Mouse (Mus musculus) cerebellum, adult 8-10 months (tissue): ENCODE data around the gene Rcc2.

ENCODE experiments used
- DNase-seq: peaks from one replicate; pipeline ENCODE4 v3.0.0; 2022

Gene Rcc2

DNA sequence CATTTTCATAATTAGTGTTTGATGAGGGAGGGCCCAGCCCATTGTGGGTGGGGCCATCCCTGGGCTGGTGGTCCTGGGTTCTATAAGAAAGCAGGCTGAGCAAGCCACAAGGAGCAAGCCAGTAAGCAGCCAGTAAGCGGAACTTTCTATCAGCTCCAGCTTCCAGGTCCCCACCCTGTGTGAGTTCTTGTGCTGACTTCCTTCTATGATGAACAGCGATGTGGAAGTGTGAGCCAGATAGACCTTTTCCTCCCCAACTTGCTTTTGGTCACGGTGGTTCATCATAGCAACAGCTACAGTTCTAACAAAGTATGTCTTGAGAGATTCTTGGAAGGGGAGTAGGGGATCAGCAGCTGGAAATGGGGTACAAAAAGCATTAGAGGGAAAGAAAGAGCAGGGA lies 65.6 kb downstream of the Rcc2 start:
- DNase-seq, result no peak

DNA sequence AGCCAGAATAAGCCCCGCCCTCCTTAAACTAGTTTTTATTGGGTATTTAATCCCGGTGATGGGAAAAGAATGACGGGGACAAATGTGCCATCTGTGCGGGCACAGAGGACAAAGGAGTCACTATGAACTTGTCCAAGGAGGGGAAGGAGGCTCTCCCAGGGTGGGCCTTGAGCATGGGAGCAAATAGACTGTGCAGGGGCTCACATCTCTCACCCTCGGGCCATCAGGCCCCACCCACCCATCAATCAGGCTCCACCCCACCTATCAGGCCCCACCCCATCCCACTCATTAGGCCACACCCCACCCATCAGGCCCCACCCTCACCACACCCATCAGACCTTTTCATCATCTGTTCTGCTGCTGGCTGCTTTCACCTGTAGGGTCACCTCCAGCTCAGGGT lies 68.6 kb downstream of the Rcc2 start:
- DNase-seq, result no peak

DNA sequence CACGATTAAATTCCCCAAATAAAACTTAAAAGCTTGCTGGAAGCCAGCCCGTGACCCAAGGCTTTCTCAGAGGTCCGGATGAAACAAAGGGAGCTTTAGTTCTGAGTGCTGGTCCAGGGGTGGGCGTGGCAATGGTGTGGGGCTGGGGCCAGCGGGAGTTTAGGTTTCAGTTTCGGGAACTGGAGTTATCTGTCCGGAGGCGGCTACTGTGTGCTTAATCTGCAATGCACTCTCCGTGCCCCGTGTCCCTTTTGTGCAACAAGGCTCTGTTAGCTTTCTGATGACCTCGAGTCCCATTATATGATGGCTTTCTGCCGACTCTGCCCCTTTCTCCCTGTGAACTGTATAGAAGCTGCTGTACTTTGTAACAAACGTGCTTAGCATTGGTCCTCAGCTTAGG lies 70.1 kb downstream of the Rcc2 start:
- DNase-seq, result no peak

DNA sequence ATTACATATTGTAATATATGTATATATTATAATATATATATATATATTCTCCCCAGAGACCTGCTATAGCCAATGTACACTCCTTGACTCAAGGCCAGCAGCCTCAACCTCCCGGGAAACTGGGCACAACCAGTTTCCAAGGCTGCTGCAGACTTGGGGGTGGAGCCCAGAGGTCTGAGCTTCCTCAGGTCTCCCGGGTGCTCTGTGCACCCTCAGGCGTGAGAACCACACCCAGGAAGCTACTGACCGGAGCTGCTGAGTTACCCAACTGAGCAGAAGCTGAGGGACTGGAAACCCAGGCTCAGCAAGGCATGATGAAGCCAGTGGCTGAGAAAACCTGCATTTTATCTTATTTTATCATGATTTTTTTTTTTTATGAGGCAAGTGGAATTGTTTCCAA lies 70.8 kb downstream of the Rcc2 start:
- DNase-seq, result no peak
